Mouse (Mus musculus): ENCODE data around the gene Smim14. TPM values are rescaled to one million over a fixed set of nuclear protein-coding genes. Genes with fewer than 3 reads are reported as not detected.

Gene Smim14
- polyA plus RNA-seq, 1 experiment from 2014 or later, result 69.3 TPM

DNA sequence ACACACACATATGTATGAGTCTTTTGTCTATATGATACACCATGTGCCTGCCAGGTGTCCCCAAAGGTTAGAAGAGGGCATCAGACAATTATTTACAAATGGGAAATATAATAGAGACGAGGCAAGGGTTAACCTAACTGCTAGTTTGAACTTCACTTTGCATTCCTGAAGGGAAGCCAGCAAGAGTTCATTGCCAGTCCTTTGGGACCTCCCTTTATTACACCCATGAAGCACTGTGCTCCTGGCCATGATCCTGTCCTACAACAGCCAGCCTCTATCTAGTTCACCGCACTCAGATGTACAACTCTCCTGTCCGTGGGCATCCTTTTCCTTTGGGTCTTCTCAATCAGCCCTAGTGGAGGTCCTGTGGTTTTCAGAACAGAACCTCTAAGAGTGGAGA is 23.5 kb downstream of the Smim14 start:
- no peak overlapping the region for H3K4me3 ChIP-seq
- H3K36me3 ChIP-seq (replicated peaks), result no peaks in the 10 kb centered on the region
- H3K9me3 ChIP-seq, result no peaks in the 10 kb centered on the region
- 72% methylated on average over 3 of the region's 3 CpGs for WGBS
- DNase-seq (ENCODE audit: low spot score), result no peak
- no peaks in the 10 kb centered on the region for H3K27me3 ChIP-seq (replicated peaks; ENCODE audit: low read depth, poor library complexity, severe bottlenecking)
- H3K27ac ChIP-seq (replicated peaks), result no peak overlapping the region
- peaks cover 12% of the 10 kb centered on the region for H3K4me1 ChIP-seq

DNA sequence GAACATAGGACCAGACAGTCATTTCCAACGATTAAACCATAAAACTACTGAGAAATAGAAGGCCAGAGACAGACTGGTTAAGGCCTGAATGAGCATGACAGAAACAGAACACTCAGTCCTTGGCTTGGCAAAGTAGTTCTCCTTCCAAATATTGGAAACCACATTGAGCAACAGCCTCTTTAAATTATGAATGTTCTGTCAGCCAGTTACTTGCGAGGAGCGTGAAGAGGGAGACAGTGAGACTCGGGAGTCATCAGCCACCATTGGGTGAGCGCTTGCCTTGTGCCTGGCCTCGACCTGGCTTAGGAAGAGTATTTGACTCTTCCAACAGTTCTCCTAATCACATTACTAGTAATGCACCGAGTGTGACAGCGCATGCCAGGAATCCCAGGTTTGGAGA is 28.6 kb downstream of the Smim14 start:
- 86% methylated on average over 8 of the region's 8 CpGs for WGBS
- H3K9me3 ChIP-seq, result no peaks in the 10 kb centered on the region
- no peak for DNase-seq (ENCODE audit: low spot score)
- H3K4me1 ChIP-seq, result peaks cover 5% of the 10 kb centered on the region
- no peaks in the 10 kb centered on the region for H3K36me3 ChIP-seq (replicated peaks)
- no peak overlapping the region for H3K4me3 ChIP-seq
- no peak overlapping the region for H3K27ac ChIP-seq (replicated peaks)
- no peaks in the 10 kb centered on the region for H3K27me3 ChIP-seq (replicated peaks; ENCODE audit: low read depth, poor library complexity, severe bottlenecking)

DNA sequence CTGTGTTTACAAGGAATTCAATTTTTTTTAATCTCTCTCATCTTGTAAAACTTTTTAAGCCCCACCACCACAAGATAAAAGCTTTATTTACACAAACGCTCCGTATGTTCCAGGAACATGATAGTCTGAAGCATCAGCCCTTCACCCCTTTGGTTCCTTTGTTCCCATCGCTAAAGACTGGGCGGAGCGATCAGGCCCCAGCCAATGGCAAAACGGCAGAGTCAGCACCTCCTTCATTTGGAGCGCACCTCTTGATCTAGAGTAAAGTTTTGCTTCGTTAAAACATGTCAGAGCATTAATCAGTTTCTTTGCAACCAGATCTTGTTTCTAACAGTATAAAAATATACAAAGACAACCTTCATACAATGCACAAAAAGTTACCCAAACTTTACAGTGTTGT is 31.2 kb downstream of the Smim14 start:
- H3K27me3 ChIP-seq (replicated peaks; ENCODE audit: low read depth, poor library complexity, severe bottlenecking), result no peaks in the 10 kb centered on the region
- 0 out of 2 replicates have a peak, but pooled peaks cover 3% of the 10 kb centered on the region for H3K4me1 ChIP-seq
- WGBS, result 10% methylated on average over 8 of the region's 8 CpGs
- H3K27ac ChIP-seq (replicated peaks), result no peak overlapping the region
- H3K9me3 ChIP-seq, result no peaks in the 10 kb centered on the region
- peak overlapping the region; percentile 29 for H3K4me3 ChIP-seq
- H3K36me3 ChIP-seq (replicated peaks), result no peaks in the 10 kb centered on the region
- DNase-seq (ENCODE audit: low spot score), result peak; percentile 58

DNA sequence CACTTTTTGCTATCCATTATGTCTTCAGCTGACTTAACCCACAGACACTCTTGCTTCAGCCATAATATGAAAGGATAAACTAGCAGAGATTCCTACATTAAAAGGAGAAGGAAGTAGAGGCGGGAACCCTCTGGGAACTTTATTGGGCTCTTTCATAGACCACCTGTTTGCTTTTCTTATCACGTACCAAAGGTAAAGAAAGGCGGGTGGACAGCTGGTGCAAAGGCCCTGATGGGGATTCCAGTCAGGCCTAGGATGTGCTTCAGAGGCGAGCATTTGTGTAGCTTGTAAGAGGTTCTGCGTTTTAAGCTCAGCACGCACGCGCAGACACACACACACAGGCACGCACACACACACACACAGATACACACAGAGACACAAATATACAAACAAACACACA is 35.6 kb downstream of the Smim14 start:
- Histone ChIP-seq H3K36me3 (replicated peaks) (no peaks in the 10 kb centered on the region), H3K4me3 (no peak overlapping the region), H3K9me3 (no peaks in the 10 kb centered on the region), H3K27ac (replicated peaks) (no peak overlapping the region), H3K4me1 (0 out of 2 replicates have a peak, but pooled peaks cover 3% of the 10 kb centered on the region), H3K27me3 (replicated peaks; ENCODE audit: low read depth, poor library complexity, severe bottlenecking) (no peaks in the 10 kb centered on the region)
- DNase-seq (ENCODE audit: low spot score), result no peak
- WGBS, result 93% methylated on average over 9 of the region's 9 CpGs

DNA sequence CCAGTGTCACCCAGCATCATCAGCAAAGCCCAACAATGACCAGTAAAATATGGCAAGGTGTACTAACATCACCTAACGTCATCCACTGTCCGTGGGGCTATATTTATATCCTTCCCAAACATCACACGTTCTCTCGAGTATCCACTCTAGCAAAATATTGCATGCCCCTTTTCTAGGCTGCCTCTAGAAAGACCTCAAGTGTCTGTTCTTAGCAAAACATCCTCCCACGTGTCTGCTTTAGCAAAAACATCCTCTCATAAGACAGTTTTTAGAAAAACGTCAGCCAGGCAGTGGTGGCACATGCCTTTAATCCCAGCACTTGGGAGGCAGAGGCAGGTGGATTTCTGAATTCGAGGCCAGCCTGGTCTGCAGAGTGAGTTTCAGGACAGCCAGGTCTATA is 36.8 kb downstream of the Smim14 start:
- WGBS, result 86% methylated on average over 7 of the region's 7 CpGs
- Histone ChIP-seq H3K27ac (replicated peaks) (no peak overlapping the region), H3K4me3 (no peak overlapping the region), H3K9me3 (no peaks in the 10 kb centered on the region), H3K4me1 (no peaks in the 10 kb centered on the region), H3K36me3 (replicated peaks) (no peaks in the 10 kb centered on the region), H3K27me3 (replicated peaks; ENCODE audit: low read depth, poor library complexity, severe bottlenecking) (no peaks in the 10 kb centered on the region)
- no peak for DNase-seq (ENCODE audit: low spot score)

DNA sequence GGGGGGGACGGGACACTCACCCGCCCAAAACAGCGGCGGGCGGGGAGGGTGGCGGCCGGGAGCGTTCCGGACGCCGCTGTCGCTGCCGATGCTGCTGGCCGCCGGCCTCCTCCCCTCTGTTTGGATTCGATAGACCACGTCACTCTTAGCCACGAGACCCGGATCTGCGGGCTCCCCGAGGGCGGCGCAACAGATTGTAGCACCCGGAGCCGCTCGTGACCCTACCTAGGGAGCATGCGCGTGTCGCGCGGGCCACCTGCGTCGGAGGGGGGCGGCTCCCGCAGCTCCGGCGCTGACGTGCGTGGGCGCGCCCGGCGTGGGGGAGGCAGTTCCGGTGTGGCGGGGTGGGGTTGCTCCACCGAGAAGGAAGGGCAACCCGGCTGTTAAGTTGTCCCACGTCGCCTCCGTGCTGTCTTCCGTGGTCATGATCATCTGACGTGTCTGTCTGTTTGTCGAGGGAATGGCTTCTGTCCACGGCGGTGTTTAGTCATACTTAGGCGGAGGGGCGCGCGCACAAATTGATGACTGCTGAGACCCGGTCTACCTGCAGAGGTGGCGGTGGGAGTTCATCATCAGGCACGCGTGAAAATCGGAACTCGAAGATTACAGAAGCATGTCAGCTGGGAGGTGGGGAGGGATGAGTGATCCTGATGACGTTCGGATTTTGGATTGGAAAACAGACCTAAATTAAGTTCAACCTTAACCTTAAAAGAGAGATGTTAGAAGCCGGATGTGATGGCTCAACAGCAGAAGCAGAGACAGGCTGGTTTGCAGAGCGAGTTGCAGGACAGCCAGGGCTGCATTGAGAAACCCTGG is 44.1 kb downstream of the Smim14 start, which contains the start of gene Gm43552:
Gm43552 (minus strand) TSS at position 118 of the 816 bp plus-strand sequence.
- peaks cover 20% of the 10 kb centered on the region for H3K4me1 ChIP-seq

DNA sequence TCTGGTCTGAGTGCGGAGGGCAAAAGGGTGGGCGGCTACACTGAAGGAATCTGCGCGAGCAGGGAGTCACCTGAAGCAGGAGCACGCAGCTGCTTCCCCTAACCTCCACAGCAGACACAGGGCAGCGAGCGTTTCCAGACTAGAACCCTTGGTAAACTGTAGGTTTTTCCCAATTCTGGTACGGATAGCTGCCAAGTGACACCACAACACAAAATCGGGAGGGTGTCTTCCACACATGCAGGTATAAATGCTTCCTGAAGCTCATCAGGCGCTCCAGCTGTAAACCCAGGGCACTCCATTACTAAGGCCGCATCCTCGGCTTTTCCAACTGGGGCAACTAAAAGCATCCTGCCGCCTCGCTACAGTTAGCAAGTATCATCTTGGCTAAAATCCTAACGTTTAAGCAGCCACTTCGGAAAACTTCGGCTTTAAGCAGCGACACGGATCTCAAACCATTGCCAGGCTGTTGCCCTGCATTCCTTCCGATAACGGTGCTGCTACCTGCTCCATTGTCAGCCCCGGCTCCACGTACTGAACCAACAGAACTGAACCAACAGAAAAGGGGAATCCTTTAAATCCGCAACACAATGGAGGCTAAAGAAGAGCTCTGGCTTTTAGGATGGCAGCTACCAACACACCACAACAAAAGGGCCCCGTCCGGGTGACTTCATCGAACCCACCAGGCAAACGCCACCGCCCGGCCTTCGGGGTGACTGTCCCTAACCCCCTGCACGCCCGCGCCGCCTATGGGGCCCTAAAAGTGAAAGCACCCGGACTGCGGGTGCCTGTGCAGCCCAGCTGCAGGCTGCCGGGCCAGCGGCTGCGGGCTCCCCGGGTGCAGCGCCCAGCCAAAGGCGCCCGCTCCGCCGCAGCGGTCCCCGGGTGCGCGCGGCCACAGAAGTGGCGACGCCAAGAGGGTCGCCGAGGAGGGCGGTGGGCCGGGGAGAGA is 44.9 kb downstream of the Smim14 start:
- no peaks in the 10 kb centered on the region for H3K9me3 ChIP-seq
- WGBS, result under 1% methylated on average over 57 of the region's 57 CpGs
- DNase-seq (ENCODE audit: low spot score), result peak; percentile 79
- no peaks in the 10 kb centered on the region; the same call in 1 of the 2 replicates for H3K36me3 ChIP-seq (replicated peaks)
- H3K27me3 ChIP-seq (replicated peaks; ENCODE audit: low read depth, poor library complexity, severe bottlenecking), result peaks cover 8% of the 10 kb centered on the region; the same call in 1 of the 2 replicates
- peaks cover 20% of the 10 kb centered on the region for H3K4me1 ChIP-seq
- peak overlapping the region; percentile 86 for H3K4me3 ChIP-seq
- H3K27ac ChIP-seq (replicated peaks), result peak overlapping the region; percentile 91

More for the DNA sequence above, 44.1 kb downstream of the Smim14 start, which contains the start of gene Gm43552:
- no peaks in the 10 kb centered on the region for H3K9me3 ChIP-seq
- peaks cover 8% of the 10 kb centered on the region; the same call in 1 of the 2 replicates for H3K27me3 ChIP-seq (replicated peaks; ENCODE audit: low read depth, poor library complexity, severe bottlenecking)
- WGBS, result under 1% methylated on average over 69 of the region's 69 CpGs
- peak; percentile 92 for DNase-seq (ENCODE audit: low spot score)
- H3K36me3 ChIP-seq (replicated peaks), result no peaks in the 10 kb centered on the region; the same call in 1 of the 2 replicates
- H3K27ac ChIP-seq (replicated peaks), result peak within 1 kb of the TSS; percentile 91
- H3K4me3 ChIP-seq, result peak within 1 kb of the TSS; percentile 86

DNA sequence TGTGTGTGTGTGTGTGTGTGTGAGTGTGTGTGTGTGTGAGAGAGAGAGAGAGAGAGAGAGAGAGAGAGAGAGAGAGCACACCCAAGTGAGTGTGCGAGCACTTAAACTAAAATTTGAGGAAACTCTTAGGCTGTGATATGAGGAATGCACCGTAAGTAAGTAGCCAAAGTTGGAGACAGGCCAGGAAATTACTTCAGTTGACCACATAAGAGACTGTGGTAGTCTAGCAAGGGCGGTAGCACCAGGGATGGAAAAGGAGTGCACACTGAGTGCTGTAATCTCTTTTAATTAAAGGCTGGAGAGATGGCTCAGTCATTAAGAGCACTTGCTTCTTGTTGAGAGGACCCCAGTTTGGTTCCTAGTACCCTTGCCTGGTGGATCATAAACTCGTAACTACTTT is 47.2 kb downstream of the Smim14 start:
- H3K9me3 ChIP-seq, result no peaks in the 10 kb centered on the region
- no peak overlapping the region for H3K27ac ChIP-seq (replicated peaks)
- no peaks in the 10 kb centered on the region; the same call in 1 of the 2 replicates for H3K36me3 ChIP-seq (replicated peaks)
- DNase-seq (ENCODE audit: low spot score), result no peak
- no peak overlapping the region for H3K4me3 ChIP-seq
- 85% methylated on average over 4 of the region's 4 CpGs for WGBS
- peaks cover 8% of the 10 kb centered on the region; the same call in 1 of the 2 replicates for H3K27me3 ChIP-seq (replicated peaks; ENCODE audit: low read depth, poor library complexity, severe bottlenecking)
- H3K4me1 ChIP-seq, result peaks cover 25% of the 10 kb centered on the region

DNA sequence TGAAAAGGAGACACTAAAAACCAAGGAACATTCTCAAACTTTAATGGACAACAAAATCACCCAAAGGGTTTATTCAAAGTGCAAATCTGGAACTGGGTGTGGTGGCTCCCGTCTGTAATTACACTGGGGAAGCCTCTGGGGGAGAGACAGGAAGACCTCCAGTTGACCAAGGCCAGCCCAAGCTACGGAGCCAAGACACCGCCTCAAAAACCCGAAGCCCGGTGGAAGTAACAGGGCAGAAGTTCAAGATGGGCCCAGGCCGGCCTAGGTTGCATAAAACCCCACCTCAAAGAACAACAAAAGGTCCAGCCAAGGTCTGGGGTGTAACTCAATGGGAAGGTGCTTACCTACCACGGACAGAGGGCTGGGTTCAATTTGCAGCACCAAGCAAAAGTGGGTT is 48.3 kb downstream of the Smim14 start:
- Histone ChIP-seq H3K4me3 (no peak overlapping the region), H3K27ac (replicated peaks) (no peak overlapping the region), H3K36me3 (replicated peaks) (no peaks in the 10 kb centered on the region; the same call in 1 of the 2 replicates), H3K9me3 (no peaks in the 10 kb centered on the region), H3K4me1 (peaks cover 25% of the 10 kb centered on the region), H3K27me3 (replicated peaks; ENCODE audit: low read depth, poor library complexity, severe bottlenecking) (peaks cover 8% of the 10 kb centered on the region; the same call in 1 of the 2 replicates)
- WGBS, result 87% methylated on average over 7 of the region's 7 CpGs
- DNase-seq (ENCODE audit: low spot score), result no peak

DNA sequence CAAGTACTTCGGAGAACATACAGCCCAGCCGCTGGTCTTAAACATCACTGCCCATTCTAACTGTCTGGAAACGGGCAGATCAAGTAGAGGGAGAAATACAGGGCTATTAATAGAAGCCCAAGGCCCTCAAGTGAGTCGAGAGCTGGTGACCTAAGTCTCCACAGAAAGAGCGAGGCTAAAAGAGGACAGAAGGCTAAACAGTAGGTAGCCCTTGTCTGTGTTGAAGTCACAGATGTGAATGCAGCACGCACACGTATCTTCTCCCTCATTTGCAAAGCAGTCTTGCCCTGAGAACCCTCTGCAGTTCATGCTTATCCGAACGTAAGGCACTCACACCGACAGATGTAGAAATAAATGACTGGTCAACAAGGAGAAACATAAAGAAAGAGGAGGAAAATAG is 49.6 kb downstream of the Smim14 start:
- WGBS, result 88% methylated on average over 10 of the region's 10 CpGs

DNA sequence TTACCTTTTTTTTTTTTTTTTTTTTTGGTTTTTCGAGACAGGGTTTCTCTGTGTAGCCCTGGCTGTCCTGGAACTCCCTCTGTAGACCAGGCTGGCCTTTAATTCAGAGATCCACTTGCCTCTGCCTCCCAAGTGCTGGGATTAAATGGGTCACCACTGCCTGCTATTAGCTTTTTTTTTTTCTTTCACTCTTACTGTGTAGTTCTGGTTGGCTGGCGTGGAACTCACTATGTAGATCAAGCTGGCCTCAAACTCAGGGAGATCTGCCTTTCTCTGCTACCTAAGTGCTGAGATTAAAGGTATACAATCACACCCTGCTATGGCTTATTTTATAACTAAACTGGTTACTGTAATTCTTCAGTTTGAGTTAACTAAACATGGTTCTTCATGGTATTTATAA is 50.5 kb downstream of the Smim14 start:
- H3K9me3 ChIP-seq, result no peaks in the 10 kb centered on the region
- DNase-seq (ENCODE audit: low spot score), result no peak
- H3K4me1 ChIP-seq, result peaks cover 9% of the 10 kb centered on the region
- no peaks in the 10 kb centered on the region; the same call in 1 of the 2 replicates for H3K36me3 ChIP-seq (replicated peaks)
- no peak overlapping the region for H3K27ac ChIP-seq (replicated peaks)
- H3K27me3 ChIP-seq (replicated peaks; ENCODE audit: low read depth, poor library complexity, severe bottlenecking), result peaks cover 8% of the 10 kb centered on the region; the same call in 1 of the 2 replicates
- H3K4me3 ChIP-seq, result no peak overlapping the region
- WGBS, result 73% methylated on average over 2 of the region's 2 CpGs

More for the DNA sequence above, 49.6 kb downstream of the Smim14 start:
- Histone ChIP-seq H3K27me3 (replicated peaks; ENCODE audit: low read depth, poor library complexity, severe bottlenecking) (peaks cover 8% of the 10 kb centered on the region; the same call in 1 of the 2 replicates), H3K36me3 (replicated peaks) (no peaks in the 10 kb centered on the region; the same call in 1 of the 2 replicates), H3K9me3 (no peaks in the 10 kb centered on the region), H3K27ac (replicated peaks) (no peak overlapping the region), H3K4me1 (peaks cover 15% of the 10 kb centered on the region), H3K4me3 (no peak overlapping the region)
- no peak for DNase-seq (ENCODE audit: low spot score)

DNA sequence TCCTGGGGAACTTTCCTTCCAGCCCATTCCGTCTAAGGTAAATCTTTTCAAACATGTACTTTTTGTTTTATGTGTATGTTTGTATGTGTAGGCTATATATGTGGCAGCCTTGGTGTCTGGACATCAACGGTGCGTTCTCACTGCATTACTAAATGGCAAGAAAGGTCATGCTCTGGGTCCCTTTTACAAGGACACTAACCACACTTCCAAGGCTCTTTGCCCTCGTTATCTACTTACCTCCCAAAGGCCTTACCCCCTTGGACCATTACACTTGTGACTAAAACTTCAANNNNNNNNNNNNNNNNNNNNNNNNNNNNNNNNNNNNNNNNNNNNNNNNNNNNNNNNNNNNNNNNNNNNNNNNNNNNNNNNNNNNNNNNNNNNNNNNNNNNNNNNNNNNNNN is 54.0 kb downstream of the Smim14 start:
- Histone ChIP-seq H3K27me3 (replicated peaks; ENCODE audit: low read depth, poor library complexity, severe bottlenecking) (no peaks in the 10 kb centered on the region), H3K27ac (replicated peaks) (no peak overlapping the region), H3K4me1 (peaks cover 5% of the 10 kb centered on the region), H3K36me3 (replicated peaks) (no peaks in the 10 kb centered on the region), H3K9me3 (no peaks in the 10 kb centered on the region), H3K4me3 (no peak overlapping the region)
- WGBS, result 84% methylated on average over 4 of the region's 4 CpGs
- DNase-seq (ENCODE audit: low spot score), result no peak
